Mouse (Mus musculus) erythroblast, adult 5-6 weeks (primary cell): ENCODE results near the gene Tppp2. TPM values are rescaled to one million over a fixed set of nuclear protein-coding genes. Genes with fewer than 3 reads are reported as not detected.
"Not testable (repeated sequence)": the region's sequence is repeated elsewhere in the genome, so short reads cannot be mapped to it uniquely, and the experiment has no call there.

Experiments used
- ATAC-seq: replicated peaks from 2 replicates; pipeline ENCODE4 v1.8.0; 2016; ENCODE audit warnings: moderate number of reproducible peaks, mild to moderate bottlenecking, moderate TSS enrichment, inconsistent platforms; ENCODE audit not compliant: poor library complexity, low FRiP score, severe bottlenecking
- total RNA-seq, 2 experiments: library from RNA; stranded (forward) in 1 of 2; stranded (reverse) in 1 of 2; fragments of 150-400 nt in 1 of 2; fragments of 200-764, 138-1000 nt in 1 of 2; gene quantifications; 2 replicates each; pipeline versions ENCODE4 v1.2.3 to v1.2.4; 2015 to 2017; ENCODE audit warnings: low replicate concordance in 2 of 2

Gene Tppp2
- total RNA-seq, 2 experiments from 2014 or later, result not detected

- ATAC-seq, result no peak
These were observed 13.5 kb upstream of the Tppp2 start for GRCm38 (mm10) chr14:51904706-51905105.

- peak; percentile 35 for ATAC-seq
These were observed 12.1 kb upstream of the Tppp2 start for GRCm38 (mm10) chr14:51906102-51906501.

GRCm38 (mm10) chr14:51911301-51911700, 6.9 kb upstream of the Tppp2 start:
- no peak for ATAC-seq

- no peak for ATAC-seq
These were observed 5.7 kb upstream of the Tppp2 start for GRCm38 (mm10) chr14:51912391-51913061.

- peak; percentile 52 for ATAC-seq
These were observed 4.9 kb upstream of the Tppp2 start for GRCm38 (mm10) chr14:51913062-51913959.

- ATAC-seq, result no peak
These were observed 4.1 kb upstream of the Tppp2 start, which contains the start of gene Ndrg2 for GRCm38 (mm10) chr14:51913960-51914762. Ndrg2 (minus strand) TSS chr14:51914158.

GRCm38 (mm10) chr14:51915030-51915429, 3.2 kb upstream of the Tppp2 start:
- ATAC-seq, result no peak

GRCm38 (mm10) chr14:51916539-51916938, 1.7 kb upstream of the Tppp2 start:
- ATAC-seq, result no peak

- ATAC-seq, result no peak
These were observed 741 bp downstream of the Tppp2 start for GRCm38 (mm10) chr14:51918966-51919365.

GRCm38 (mm10) chr14:51921759-51922570, 3.7 kb downstream of the Tppp2 start:
- no peak for ATAC-seq

- ATAC-seq, result no peak
These were observed 4.3 kb downstream of the Tppp2 start, which contains the start of gene Rnase13 for GRCm38 (mm10) chr14:51922571-51922865. Rnase13 (minus strand) TSS chr14:51922773.

GRCm38 (mm10) chr14:51922910-51923309, 4.7 kb downstream of the Tppp2 start:
- no peak for ATAC-seq

- no peak for ATAC-seq
These were observed 5.3 kb downstream of the Tppp2 start for GRCm38 (mm10) chr14:51923492-51923891.

- not testable (repeated sequence) for ATAC-seq
These were observed 8.7 kb downstream of the Tppp2 start for GRCm38 (mm10) chr14:51926930-51927329.

GRCm38 (mm10) chr14:51929309-51929943, 11.2 kb downstream of the Tppp2 start:
- ATAC-seq, result no peak

GRCm38 (mm10) chr14:51929968-51930367, 11.7 kb downstream of the Tppp2 start:
- no peak for ATAC-seq

- ATAC-seq, result no peak
These were observed 12.6 kb downstream of the Tppp2 start for GRCm38 (mm10) chr14:51930824-51931223.

- no peak for ATAC-seq
These were observed 14.1 kb downstream of the Tppp2 start for GRCm38 (mm10) chr14:51932092-51933020.
